Mouse (Mus musculus) right cerebral cortex, postnatal 36 days (tissue): ENCODE data around the gene Olfr729.

ENCODE experiments used
- DNase-seq, 2 experiments: peaks; one replicate each; pipeline ENCODE4 v3.0.0; 2022; ENCODE audit warnings: low spot score in 2 of 2, mixed read lengths in 1 of 2

Olfr729 gene

GRCm38 (mm10) chr14:50152810-50153209 is at the start of gene Olfr729:
Gene Olfr729 (minus strand): TSS chr14:50152910.
- DNase-seq: no peak

GRCm38 (mm10) chr14:50188098-50188497 is 35.4 kb upstream of the Olfr729 start, which contains the start of gene Olfr730:
Gene Olfr730 (minus strand): TSS chr14:50188198.
- DNase-seq: no peak

GRCm38 (mm10) chr14:50142580-50142979 is 10.1 kb downstream of the Olfr729 start, which contains the start of gene Olfr728:
Gene Olfr728 (minus strand): TSS chr14:50142680.
- no peak for DNase-seq

DNA sequence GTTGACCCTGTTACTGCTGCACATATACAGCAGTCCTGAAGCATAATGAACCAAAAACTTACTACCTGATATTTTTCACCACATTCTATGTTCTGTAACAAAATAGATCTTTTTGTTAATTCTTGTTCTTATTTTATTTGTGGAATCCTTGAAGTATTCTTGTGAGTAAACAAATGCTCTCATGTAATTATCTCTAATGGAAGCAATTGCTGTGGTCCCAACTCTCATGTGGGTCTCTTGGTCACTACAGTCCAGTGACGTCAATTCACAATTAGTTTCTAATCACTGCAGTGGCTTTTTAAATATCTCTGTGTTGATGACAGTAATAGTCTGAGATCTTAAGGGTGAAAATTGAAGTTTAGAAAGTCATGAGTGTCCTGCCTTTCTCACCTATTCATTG is 29.8 kb downstream of the Olfr729 start, which contains the start of gene Olfr727:
Olfr727 (plus strand) TSS at position 301 of the 400 bp plus-strand sequence.
- DNase-seq: no peak
